Comparison of ENCODE assay signal across 15 mouse cellular contexts in genomic region chr16:21361406-21361805, GRCm38 (mm10).
DNase-seq lines count a peak whose midpoint lies in the region; ATAC-seq and TF ChIP-seq lines count a peak whose summit lies in the region.
"Had no signal": no experiment of that assay in that cellular context is flagged by ENCODE, and none has a peak within 500 bp of the region (broad histone marks: within the 10 kb centered on the region; RNA-seq: fewer than 3 reads in every experiment).

No protein-coding gene starts in this region.

- TF ChIP-seq EP300 in liver, postnatal 0 days (IDR thresholded peaks at IDR 0.05; ENCODE audit: low read depth) = no peak

- H3K36me3 ChIP-seq in liver, embryonic 12.5 days = no peaks in the 10 kb centered on the region
- H3K36me3 ChIP-seq in liver, postnatal 0 days (replicated peaks; ENCODE audit: insufficient read depth, low read length) = no peaks in the 10 kb centered on the region
- H3K36me3 ChIP-seq: heart, embryonic 13.5 days had no signal

- WGBS in liver, embryonic 12.5 days (ENCODE audit: insufficient replicate concordance) = 34% methylated on average over 2 of the region's 2 CpGs
- WGBS in liver, postnatal 0 days (ENCODE audit: insufficient replicate concordance) = 52% methylated on average over 2 of the region's 2 CpGs

- TF ChIP-seq CTCF in liver, postnatal 0 days (IDR thresholded peaks at IDR 0.05; ENCODE audit: low read depth) = no peak
- no peak for TF ChIP-seq CTCF in Patski (IDR thresholded peaks at IDR 0.05)

- H3K4me1 ChIP-seq in liver, embryonic 12.5 days = peaks cover 68% of the 10 kb centered on the region
- H3K4me1 ChIP-seq in liver, postnatal 0 days (ENCODE audit: insufficient read depth) = peaks cover 29% of the 10 kb centered on the region

- ATAC-seq in liver, embryonic 12.5 days = no peak
- no peak for ATAC-seq in liver, postnatal 0 days
- ATAC-seq in Patski = peak; percentile 50
- ATAC-seq: hindbrain, postnatal 0 days had no signal

- in situ Hi-C loops in Patski (cut with MboI; ENCODE audit: low pct_unique_long_range_greater_than_20kb) = no loop called here

- no peak overlapping the region for H3K4me3 ChIP-seq in liver, embryonic 12.5 days
- no peak overlapping the region for H3K4me3 ChIP-seq in liver, postnatal 0 days (ENCODE audit: low read depth, low read length)
- H3K4me3 ChIP-seq: heart, embryonic 13.5 days had no signal

- POLR2A ChIA-PET in Patski (lab: Charles Lee) = no interaction called here

- H3K27me3 ChIP-seq in liver, embryonic 12.5 days (replicated peaks) = 0 out of 2 replicates have a peak, but pooled peaks cover 3% of the 10 kb centered on the region
- no peaks in the 10 kb centered on the region for H3K27me3 ChIP-seq in liver, postnatal 0 days (ENCODE audit: insufficient read depth, low read length)
- no peaks in the 10 kb centered on the region for H3K27me3 ChIP-seq in Patski

- H3K27ac ChIP-seq in liver, embryonic 12.5 days = peak overlapping the region; percentile 16
- H3K27ac ChIP-seq in liver, postnatal 0 days (ENCODE audit: low read depth) = no peak overlapping the region
- H3K27ac ChIP-seq: heart, embryonic 13.5 days; hindbrain, postnatal 0 days had no signal

- 0 out of 2 replicates have a peak overlapping the region, but pooled peaks have one; percentile 19 for H3K9ac ChIP-seq in liver, embryonic 12.5 days
- no peak overlapping the region for H3K9ac ChIP-seq in liver, postnatal 0 days (replicated peaks)
- H3K9ac ChIP-seq: heart, embryonic 13.5 days had no signal

- CTCF ChIA-PET in Patski (lab: Charles Lee) = interaction anchor here (1.0 to 2.2 kb wide), 4 partner anchors 12 to 162 kb away, joined by 3 to 5 read pairs (median 4); no protein-coding TSS in a partner anchor

- DNase-seq in adrenal gland, postnatal 14 days = peak; percentile 27
- DNase-seq in adrenal gland, postnatal 4 days (ENCODE audit: low spot score in 2 of 2) = no peak
- DNase-seq in liver, postnatal 0 days = no peak
- DNase-seq in 3134 (ENCODE audit: extremely low read depth, insufficient read length, low spot score) (peak; percentile 56), Patski (ENCODE audit: low read depth, low spot score) (no peak)
- DNase-seq in frontal cortex, postnatal 10 days (ENCODE audit: low spot score in 2 of 2) = no peak
- DNase-seq: cerebellum, adult 9-10 months; embryo, embryonic 11 days; gastrocnemius, postnatal 25 days; kidney, adult 9 months; lung, postnatal 10 days; right cerebral cortex, adult 18-20 months had no signal

- H3K4me2 ChIP-seq in liver, embryonic 12.5 days = no peak overlapping the region
- no peak overlapping the region for H3K4me2 ChIP-seq in liver, postnatal 0 days (ENCODE audit: low read depth, low read length)
- H3K4me2 ChIP-seq: heart, embryonic 13.5 days had no signal

- no peaks in the 10 kb centered on the region for H3K9me3 ChIP-seq in liver, embryonic 12.5 days (replicated peaks)
- H3K9me3 ChIP-seq in liver, postnatal 0 days (ENCODE audit: low read length) = no peaks in the 10 kb centered on the region
- H3K9me3 ChIP-seq: heart, embryonic 13.5 days had no signal

Comparison
In these comparisons a context has a peak if more than half of its experiments do, and no peak if none do; other contexts are left out.
1. DNase-seq: peak in adrenal gland, postnatal 14 days (single experiment) and 3134 (single experiment); none in adrenal gland, postnatal 4 days (0 of 2), liver, postnatal 0 days (single experiment), Patski (single experiment) and frontal cortex, postnatal 10 days (0 of 2).